Mouse (Mus musculus) fibroblast of lung, adult 2 months (primary cell): Measurements from ENCODE around the gene Vmn2r94.

Experiments
- DNase-seq: peaks from one replicate; pipeline ENCODE4 v3.0.0-alpha.2; 2011; ENCODE audit warnings: low read depth

The Vmn2r94 gene

GRCm38 (mm10) chr17:18277656-18278055 lies at the start of gene Vmn2r94:
Gene Vmn2r94 (minus strand): TSS chr17:18277756.
- no peak for DNase-seq

- no peak for DNase-seq
Observed at GRCm38 (mm10) chr17:18323031-18323430, 45.5 kb upstream of the Vmn2r94 start.

- DNase-seq: no peak
Observed at GRCm38 (mm10) chr17:18297799-18298198, 20.2 kb upstream of the Vmn2r94 start, which contains the start of gene Vmn2r93. Gene Vmn2r93 (plus strand): TSS chr17:18298099.

GRCm38 (mm10) chr17:18236931-18237330 lies 40.6 kb downstream of the Vmn2r94 start:
- DNase-seq: no peak

- DNase-seq: no peak
Observed at GRCm38 (mm10) chr17:18231996-18232395, 45.6 kb downstream of the Vmn2r94 start.

GRCm38 (mm10) chr17:18221300-18221699 lies 56.3 kb downstream of the Vmn2r94 start:
- no peak for DNase-seq
